Mouse (Mus musculus) macrophage (primary cell): ENCODE data around the gene Btbd35f29. TPM values are rescaled to one million over a fixed set of nuclear protein-coding genes. Genes with fewer than 3 reads are reported as not detected.
"Not testable (repeated sequence)": the region's sequence is repeated elsewhere in the genome, so short reads cannot be mapped to it uniquely, and the experiment has no call there.

Experiments used
- H3K27ac ChIP-seq: fragments of 350-480 bp; formaldehyde crosslinking; 2 replicates; pipeline ENCODE4 v1.9.0; 2021
- H3K36me3 ChIP-seq: fragments of 350-480 bp; formaldehyde crosslinking; 2 replicates; pipeline ENCODE4 v1.9.0; 2021; ENCODE audit errors: inconsistent target
- H3K4me3 ChIP-seq: fragments of 350-480 bp; formaldehyde crosslinking; 2 replicates; pipeline ENCODE4 v1.9.0; 2021; ENCODE audit errors: inconsistent target
- H3K79me2 ChIP-seq: fragments of 350-480 bp; formaldehyde crosslinking; 2 replicates; pipeline ENCODE4 v1.9.0; 2021; ENCODE audit errors: inconsistent target
- WGBS: methylation state at CpG from one replicate; pipeline ENCODE4 v1.1.7; 2026; ENCODE audit warnings: inconsistent platforms; ENCODE audit not compliant: missing documents; 5-methylcytosine and 5-hydroxymethylcytosine counted together
- polyA plus RNA-seq: library from polyadenylated mRNA; stranded (reverse); fragments of 250-400 nt; gene quantifications from 3 replicates; pipeline ENCODE4 v1.2.4, GENCODE M21; 2018; ENCODE audit warnings: inconsistent platforms
- total RNA-seq, 78 experiments: library from RNA; depleted of rRNA; stranded (reverse); fragments of 250-400 nt; gene quantifications; 1 replicate in 9 of 78; 2 replicates in 24 of 78; 3 replicates in 43 of 78; 4 replicates in 2 of 78; pipeline ENCODE4 v1.2.4; 2018; ENCODE audit warnings: inconsistent platforms in 56 of 78

Btbd35f29 gene
- total RNA-seq (2018; cell fraction: chromatin; rRNA removed) = not detected
- not detected for total RNA-seq (2018; cell fraction: cytosol; rRNA removed)
- total RNA-seq (2018; cell fraction: nucleus; rRNA removed) = not detected
- polyA plus RNA-seq = not detected in 3 replicates

DNA sequence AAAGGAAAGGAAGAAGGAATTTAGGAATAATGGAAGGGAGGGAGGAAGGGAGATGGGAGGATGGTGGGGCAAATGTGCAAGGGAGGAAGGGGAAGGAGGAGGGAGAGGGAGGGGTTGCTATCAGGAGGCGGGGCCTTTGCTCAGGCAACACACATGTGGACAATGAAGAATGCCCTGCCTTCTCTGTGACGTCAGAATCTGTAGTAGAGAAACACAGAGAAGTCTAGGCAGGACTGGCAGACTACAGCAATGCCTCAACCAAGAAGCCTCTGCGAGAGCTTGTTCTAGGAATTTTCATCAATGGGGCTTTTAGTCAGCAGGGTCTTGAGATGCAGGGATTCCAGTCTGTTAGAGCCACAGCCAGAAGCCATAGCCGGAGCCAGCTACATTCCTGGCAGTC lies at the start of gene Btbd35f29:
Gene Btbd35f29, plus strand, starts transcription at position 301 of the 400 bp plus-strand sequence.
- not testable (repeated sequence) for H3K4me3 ChIP-seq, H3K27ac ChIP-seq, H3K79me2 ChIP-seq, H3K36me3 ChIP-seq
- no CpG with 5 or more reads among the region's 4 CpGs for WGBS

DNA sequence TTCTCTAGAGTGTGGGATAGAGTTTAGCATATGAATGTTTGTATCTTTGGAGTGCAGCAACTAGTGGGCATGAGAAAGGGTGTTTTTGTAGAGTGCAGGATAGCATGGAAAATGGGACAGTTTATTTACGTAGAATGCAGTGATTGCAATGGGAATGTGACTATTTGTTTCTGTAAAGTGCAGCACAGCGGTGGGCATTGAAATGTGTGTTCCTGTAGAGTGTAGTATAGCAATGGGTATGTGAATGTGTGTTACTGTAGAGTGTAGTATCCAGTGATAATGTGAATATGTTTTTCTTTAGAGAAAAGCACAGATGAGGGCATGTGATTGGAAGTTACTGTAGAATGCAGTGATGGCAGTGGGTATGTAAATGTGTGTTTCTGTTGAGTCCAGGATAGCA lies 23.9 kb downstream of the Btbd35f29 start:
- H3K27ac ChIP-seq, H3K4me3 ChIP-seq, H3K36me3 ChIP-seq, H3K79me2 ChIP-seq: not testable (repeated sequence)
- 87% methylated on average over 2 of the region's 2 CpGs for WGBS

DNA sequence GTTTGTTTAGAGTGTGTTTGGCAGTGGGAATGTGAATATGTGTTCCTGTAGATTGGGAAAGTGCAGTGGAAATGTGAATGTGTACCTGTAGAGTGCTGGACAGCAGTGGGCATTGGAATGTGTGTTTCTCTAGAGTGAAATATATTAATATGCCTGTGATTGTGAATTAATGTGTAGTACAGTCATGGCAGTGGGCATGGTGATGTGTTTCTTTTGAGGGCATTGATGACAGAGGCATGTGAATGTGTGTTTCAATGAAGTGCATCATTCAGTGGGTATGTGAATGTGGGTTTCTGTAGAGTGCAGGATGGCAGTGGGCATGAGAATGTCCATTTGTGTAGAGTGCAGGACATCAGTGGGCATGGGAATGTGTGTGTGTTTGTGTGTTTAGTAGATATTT lies 27.7 kb downstream of the Btbd35f29 start:
- not testable (repeated sequence) for H3K27ac ChIP-seq, H3K4me3 ChIP-seq, H3K36me3 ChIP-seq, H3K79me2 ChIP-seq

DNA sequence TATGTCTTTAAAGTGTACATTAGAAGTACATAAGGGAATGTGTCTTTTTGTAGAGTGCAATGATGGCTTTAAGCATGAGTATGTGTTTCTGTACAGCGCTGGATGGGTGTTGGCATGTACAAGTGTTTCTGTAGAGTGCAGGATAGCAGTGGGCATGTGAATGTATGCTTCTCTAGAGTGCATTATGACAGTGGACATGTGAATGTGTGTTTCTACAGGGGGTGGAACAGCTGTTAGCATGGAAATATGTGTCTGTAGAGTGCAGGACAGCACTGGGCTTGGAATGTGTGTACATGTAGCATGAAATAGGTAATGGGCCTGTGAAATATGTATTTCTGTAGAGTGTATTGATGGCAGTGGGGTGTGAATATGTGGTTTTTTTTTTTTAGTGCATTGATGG lies 28.4 kb downstream of the Btbd35f29 start:
- H3K79me2 ChIP-seq, H3K4me3 ChIP-seq, H3K36me3 ChIP-seq, H3K27ac ChIP-seq: not testable (repeated sequence)
- 80% methylated on average over 1 of the region's 1 CpGs for WGBS

DNA sequence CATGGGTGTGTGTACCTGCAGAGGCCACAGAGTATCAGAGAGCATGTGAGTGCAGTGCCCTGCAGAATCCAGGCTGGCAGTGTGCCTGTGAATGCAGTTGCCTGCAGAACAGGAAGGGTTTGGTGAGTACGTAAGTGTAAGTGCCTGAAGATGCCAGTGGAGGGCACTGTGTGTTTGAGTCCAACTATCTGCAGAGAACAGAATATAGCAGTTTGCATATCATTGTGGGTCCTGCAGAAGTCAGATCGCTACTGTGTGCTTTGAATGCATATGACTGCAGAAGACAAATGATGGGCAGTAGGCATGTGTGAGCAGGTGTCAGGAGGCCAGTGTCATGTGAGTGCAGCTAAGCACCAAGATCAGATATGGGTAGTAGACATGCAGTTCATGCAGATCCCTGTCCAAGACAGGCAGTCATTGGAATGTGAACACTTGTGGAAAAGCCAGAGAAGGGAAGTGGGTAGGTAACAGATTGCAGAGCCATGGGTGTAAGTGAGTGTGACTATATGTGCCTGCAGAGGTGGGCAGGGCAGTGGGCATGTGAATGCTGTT lies 41.1 kb downstream of the Btbd35f29 start:
- not testable (repeated sequence) for H3K36me3 ChIP-seq, H3K4me3 ChIP-seq, H3K27ac ChIP-seq, H3K79me2 ChIP-seq
- WGBS = 87% methylated on average over 2 of the region's 2 CpGs

DNA sequence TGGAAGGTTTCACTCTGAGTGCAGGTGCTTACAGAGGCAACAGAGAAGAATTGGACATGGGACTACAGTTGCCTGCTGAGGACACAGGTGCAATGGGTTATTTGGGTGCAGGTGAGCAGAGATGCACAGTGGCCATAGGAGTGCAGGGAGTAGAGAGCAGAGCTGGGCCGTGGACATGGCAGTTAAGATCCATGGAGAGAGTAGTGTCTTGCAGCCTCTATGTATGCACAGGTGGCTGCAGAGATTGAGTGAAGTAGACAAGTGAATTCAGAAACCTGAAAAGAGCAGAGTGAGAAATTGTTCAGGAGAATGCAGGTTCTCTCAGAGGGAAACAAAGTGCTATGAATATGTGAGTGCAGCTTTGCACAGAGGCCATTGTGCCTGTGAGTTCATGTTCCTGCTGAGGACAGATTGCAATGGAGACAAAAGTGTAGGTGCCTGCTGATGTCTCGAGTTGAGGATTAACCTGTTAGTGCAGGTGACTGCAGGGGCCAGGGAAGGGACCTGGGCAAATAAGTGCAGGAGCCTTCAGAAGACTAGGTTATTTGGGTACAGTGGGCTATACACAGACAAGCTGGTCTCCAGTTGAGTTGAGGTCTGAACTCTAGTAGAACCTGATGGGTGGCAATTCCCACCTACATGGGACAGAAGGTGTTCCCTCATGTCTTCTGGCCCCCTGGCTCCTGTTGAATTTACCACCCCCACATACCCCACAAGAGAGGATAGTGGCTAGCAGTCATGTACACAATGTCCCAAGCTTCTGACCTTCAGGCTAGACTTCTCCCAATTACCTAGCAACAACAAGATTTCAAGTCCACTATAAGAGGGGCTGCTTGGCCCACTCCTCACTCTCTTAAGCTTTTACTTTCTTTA lies 42.2 kb downstream of the Btbd35f29 start:
- H3K79me2 ChIP-seq, H3K27ac ChIP-seq, H3K36me3 ChIP-seq, H3K4me3 ChIP-seq: not testable (repeated sequence)
- 58% methylated on average over 2 of the region's 2 CpGs for WGBS

DNA sequence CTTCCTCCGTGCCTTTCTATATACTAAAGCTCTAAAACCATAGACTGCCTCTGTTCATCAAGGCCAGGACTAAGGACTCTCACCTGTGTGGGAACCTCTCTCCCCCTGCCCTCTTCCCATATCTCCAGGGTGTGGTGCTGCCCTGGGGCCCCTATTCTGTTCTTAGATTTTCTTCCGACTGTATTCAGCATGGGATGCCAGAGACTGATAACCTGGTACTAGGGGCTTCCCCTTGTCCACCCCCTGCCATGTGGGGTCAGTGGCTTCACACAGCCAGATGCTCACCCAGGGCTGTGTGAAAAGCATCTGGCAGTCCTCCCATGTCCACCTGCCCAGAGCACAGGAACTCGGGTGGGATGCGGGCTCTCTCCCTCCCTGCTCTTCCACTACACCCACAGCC lies 43.1 kb downstream of the Btbd35f29 start:
- not testable (repeated sequence) for H3K27ac ChIP-seq, H3K36me3 ChIP-seq, H3K4me3 ChIP-seq, H3K79me2 ChIP-seq
- WGBS = 79% methylated on average over 1 of the region's 4 CpGs

DNA sequence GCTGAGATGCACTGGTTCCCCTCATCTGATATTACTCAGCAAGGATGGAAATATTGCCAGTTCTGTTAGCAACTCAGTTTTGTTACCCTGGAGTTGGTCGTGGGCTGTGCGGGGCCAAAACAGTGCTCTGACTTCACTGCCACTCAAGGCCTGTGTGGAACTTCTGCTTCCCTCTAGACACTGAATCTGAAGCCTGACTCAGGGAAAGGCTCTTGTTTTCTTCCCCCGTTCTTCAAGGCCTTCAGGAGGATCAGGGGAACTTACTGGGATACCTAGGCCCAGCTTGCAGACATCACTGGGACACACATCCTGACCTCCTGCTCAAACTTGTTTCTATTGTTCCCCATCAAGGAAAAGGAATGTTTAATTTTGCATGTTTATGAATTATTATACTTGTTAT lies 45.2 kb downstream of the Btbd35f29 start:
- H3K79me2 ChIP-seq, H3K4me3 ChIP-seq, H3K27ac ChIP-seq, H3K36me3 ChIP-seq: not testable (repeated sequence)
- whole genome bisulfite sequencing = 64% methylated on average over 3 of the region's 3 CpGs

DNA sequence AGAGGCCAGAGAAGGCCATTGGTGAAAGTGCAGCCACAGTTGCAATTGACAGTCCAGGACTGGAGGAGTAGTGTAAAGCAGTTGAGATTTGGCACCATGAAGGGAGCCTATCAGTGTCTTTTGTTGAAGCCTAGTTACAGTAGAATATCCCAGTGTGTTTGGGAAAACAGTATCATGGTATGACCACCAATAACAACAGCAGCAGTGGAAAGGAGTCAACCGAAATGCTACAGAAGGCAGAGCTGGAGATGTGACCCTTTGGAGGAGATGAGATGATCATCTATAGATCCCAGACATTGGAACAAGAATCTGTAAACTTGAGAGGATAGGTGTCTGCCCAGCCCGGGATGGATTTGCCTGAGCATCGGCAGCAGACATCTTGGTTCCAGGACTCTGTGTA lies 47.7 kb downstream of the Btbd35f29 start:
- not testable (repeated sequence) for H3K36me3 ChIP-seq, H3K27ac ChIP-seq, H3K4me3 ChIP-seq, H3K79me2 ChIP-seq
- WGBS = 89% methylated on average over 2 of the region's 3 CpGs

Other genes starting within 250 kb of the Btbd35f29 start
- gene Spin2f, start 136.2 kb downstream of the Btbd35f29 start, polyA plus RNA-seq = not detected in 3 replicates
- not detected in 3 replicates for gene Btbd35f26, start 218.8 kb downstream of the Btbd35f29 start, polyA plus RNA-seq